Mouse (Mus musculus) bone marrow, adult 2 months (tissue): ENCODE measurements around the gene Ackr1.

Source experiments
- CTCF ChIP-seq: fragments of 200-500 bp; IDR thresholded peaks from 2 replicates; pipeline ENCODE4 v1.5.1; 2011; ENCODE audit warnings: low read length, control low read depth; ENCODE audit not compliant: control insufficient read depth, insufficient read depth
- POLR2A ChIP-seq: fragments of 200-500 bp; IDR thresholded peaks from 2 replicates; pipeline ENCODE4 v1.6.1; 2011; ENCODE audit warnings: low read depth, mild to moderate bottlenecking, control low read depth, low read length, borderline replicate concordance; ENCODE audit not compliant: control insufficient read depth

GRCm38 (mm10) chr1:173329743-173330142 is 3.8 kb downstream of the Ackr1 start:
- TF ChIP-seq CTCF (no peak), POLR2A (no peak)
